Mouse (Mus musculus) C2C12 (cell line): ENCODE results near the gene Mtfr2. TPM values are rescaled to one million over a fixed set of nuclear protein-coding genes. Genes with fewer than 3 reads are reported as not detected.

Source experiments
- H3K27me3 ChIP-seq: one replicate; pipeline ENCODE4 v1.6.1; 2011; ENCODE audit not compliant: control insufficient read depth, insufficient read depth, insufficient read length
- H3K36me3 ChIP-seq: one replicate; pipeline ENCODE4 v1.6.1; 2011; ENCODE audit not compliant: control insufficient read depth, insufficient read depth
- H3K4me3 ChIP-seq: one replicate; pipeline ENCODE4 v1.5.1; 2011; ENCODE audit warnings: mild to moderate bottlenecking, control low read depth; ENCODE audit not compliant: poor library complexity, insufficient read depth, severe bottlenecking
- H3K79me2 ChIP-seq: one replicate; pipeline ENCODE4 v1.6.1; 2011; ENCODE audit not compliant: control insufficient read depth, insufficient read depth
- H3K79me3 ChIP-seq: one replicate; pipeline ENCODE4 v1.6.1; 2011; ENCODE audit warnings: low read depth, control low read depth
- H3ac ChIP-seq: one replicate; pipeline ENCODE3; 2011; ENCODE audit warnings: low read depth; ENCODE audit not compliant: control insufficient read depth, insufficient read length
- CEBPB ChIP-seq: IDR thresholded peaks from one replicate; pipeline ENCODE4 v1.6.1; 2011; ENCODE audit warnings: low read depth, mild to moderate bottlenecking, control low read depth, moderate library complexity
- CTCF ChIP-seq: IDR thresholded peaks from one replicate; pipeline ENCODE4 v1.5.1; 2011; ENCODE audit not compliant: control insufficient read depth, insufficient read depth, insufficient read length
- FOSL1 ChIP-seq: IDR thresholded peaks from one replicate; pipeline ENCODE4 v1.8.0; 2011; ENCODE audit warnings: mild to moderate bottlenecking, low read length; ENCODE audit not compliant: poor library complexity, insufficient read depth, severe bottlenecking
- MAX ChIP-seq: IDR thresholded peaks from one replicate; pipeline ENCODE4 v1.6.1; 2011; ENCODE audit warnings: mild to moderate bottlenecking, control low read depth
- MYOD1 ChIP-seq: IDR thresholded peaks from one replicate; pipeline ENCODE4 v1.6.1; 2011; ENCODE audit warnings: low read depth; ENCODE audit not compliant: control insufficient read depth, insufficient read length
- MYOG ChIP-seq: IDR thresholded peaks from one replicate; pipeline ENCODE4 v1.6.1; 2011; ENCODE audit not compliant: control insufficient read depth, insufficient read length; ENCODE audit errors: extremely low read depth
- USF1 ChIP-seq: IDR thresholded peaks from one replicate; pipeline ENCODE4 v1.6.1; 2011; ENCODE audit warnings: low read depth, mild to moderate bottlenecking, control low read depth, moderate library complexity
- polyA plus RNA-seq: library from polyadenylated mRNA; unstranded; fragments of >200 nt; fragmentation: generic; extraction: Trizol; gene quantifications from one replicate; pipeline ENCODE4 v1.2.1, GENCODE M21; 2012; ENCODE audit warnings: missing spikeins

Gene Mtfr2
- polyA plus RNA-seq, 1 experiment, result 6.1 TPM

DNA sequence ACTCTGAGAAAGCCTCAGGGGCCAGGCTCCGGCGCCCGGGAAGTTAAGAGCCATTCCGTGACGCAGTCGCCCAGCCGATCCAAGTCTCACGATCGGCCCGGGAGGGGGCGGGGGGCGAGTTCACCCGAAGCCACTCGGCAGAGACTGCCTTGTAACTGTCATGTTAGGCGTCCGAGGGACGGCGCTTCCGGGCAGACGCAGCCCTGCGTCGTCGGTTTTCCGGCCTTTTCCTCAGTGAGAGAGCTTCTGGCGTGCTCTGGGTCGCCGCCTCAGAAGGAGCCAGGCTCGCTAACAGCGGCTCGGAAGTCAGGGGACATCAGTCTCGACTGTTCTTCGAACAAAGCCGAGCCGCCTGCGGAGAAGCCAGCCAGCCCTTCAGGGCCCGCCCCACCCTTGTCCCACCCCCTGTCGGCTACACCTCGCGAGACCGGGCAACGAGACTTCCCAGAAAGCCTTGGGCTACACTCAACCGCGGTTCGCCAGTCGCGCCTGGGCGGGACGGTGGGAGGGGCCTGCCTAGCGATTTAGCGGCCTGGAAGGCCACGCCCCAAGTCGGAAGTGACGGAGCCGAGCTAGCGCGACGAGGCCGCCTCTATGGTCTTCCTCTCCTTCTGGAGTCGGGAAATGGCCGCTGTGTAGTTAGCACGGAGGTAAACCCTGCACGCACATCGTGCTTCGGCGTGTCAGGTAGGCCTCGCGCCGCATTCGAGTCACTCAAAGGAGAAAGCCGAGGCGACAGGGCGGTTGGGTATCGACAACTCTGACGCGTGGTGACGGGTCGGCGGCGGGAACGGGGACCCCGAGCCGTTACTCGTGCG lies 35.4 kb upstream of the Mtfr2 start, which contains the start of gene Bclaf1:
Gene Bclaf1, plus strand, starts transcription at position 552 of the 818 bp plus-strand sequence.
- Histone ChIP-seq H3K4me3 (peak within 1 kb of the TSS; percentile 97), H3K79me2 (peaks cover 49% of the 10 kb centered on the region), H3K27me3 (no peaks in the 10 kb centered on the region), H3K79me3 (peaks cover 43% of the 10 kb centered on the region), H3K36me3 (peaks cover 20% of the 10 kb centered on the region), H3ac (peak within 1 kb of the TSS; percentile 96)
- TF ChIP-seq CTCF, result no peak
- no peak for TF ChIP-seq USF1
- no peak for TF ChIP-seq CEBPB
- TF ChIP-seq MAX, result no peak
- no peak for TF ChIP-seq MYOG
- no peak for TF ChIP-seq FOSL1
- no peak for TF ChIP-seq MYOD1

DNA sequence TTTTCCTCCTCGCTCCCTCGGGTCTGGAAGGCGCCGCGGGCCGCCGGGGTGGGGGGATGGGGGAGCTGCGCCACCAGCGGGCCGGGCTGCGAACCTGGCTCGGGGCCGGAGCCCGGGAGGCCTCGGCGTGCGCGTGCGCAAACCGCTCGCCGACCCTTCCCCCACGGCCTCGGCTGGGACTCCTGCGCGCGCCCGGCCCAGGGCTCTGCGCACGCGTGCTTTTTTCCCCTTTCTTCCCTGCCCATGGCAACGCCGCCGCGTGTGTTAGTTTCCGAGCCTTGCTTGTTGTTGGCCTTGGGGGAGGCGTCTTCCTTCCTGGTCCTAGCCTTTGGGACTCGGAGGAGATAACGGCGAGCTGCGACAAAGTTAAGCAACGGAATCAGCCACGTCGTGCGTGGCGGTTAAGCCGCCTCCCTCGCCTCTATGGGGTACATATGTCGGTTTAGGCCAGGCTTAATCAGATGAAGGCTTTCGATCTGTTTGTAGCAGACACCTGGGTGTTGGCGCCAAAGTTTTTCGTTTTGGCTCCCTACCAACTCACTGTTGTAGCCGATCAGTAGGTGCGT lies 34.8 kb upstream of the Mtfr2 start:
- TF ChIP-seq FOSL1, result no peak
- TF ChIP-seq MAX, result peak; percentile 85
- no peak for TF ChIP-seq CTCF
- no peak for TF ChIP-seq MYOD1
- no peak for TF ChIP-seq CEBPB
- TF ChIP-seq MYOG, result no peak
- TF ChIP-seq USF1, result no peak
- Histone ChIP-seq H3K36me3 (peaks cover 26% of the 10 kb centered on the region), H3K79me2 (peaks cover 56% of the 10 kb centered on the region), H3K79me3 (peaks cover 50% of the 10 kb centered on the region), H3K27me3 (no peaks in the 10 kb centered on the region), H3ac (peak overlapping the region; percentile 96), H3K4me3 (peak overlapping the region; percentile 97)

- H3K27me3 ChIP-seq, result no peaks in the 10 kb centered on the region
- H3K36me3 ChIP-seq, result peaks cover 33% of the 10 kb centered on the region
- H3K79me3 ChIP-seq, result peaks cover 56% of the 10 kb centered on the region
- H3ac ChIP-seq, result no peak overlapping the region
- TF ChIP-seq MAX, result no peak
- TF ChIP-seq CTCF, result no peak
- no peak for TF ChIP-seq CEBPB
- no peak for TF ChIP-seq USF1
- TF ChIP-seq MYOG, result no peak
- no peak for TF ChIP-seq MYOD1
- no peak for TF ChIP-seq FOSL1
- H3K4me3 ChIP-seq, result peak overlapping the region; percentile 97
- peaks cover 62% of the 10 kb centered on the region for H3K79me2 ChIP-seq
Observed at GRCm38 (mm10) chr10:20313447-20313846, 34.1 kb upstream of the Mtfr2 start.

DNA sequence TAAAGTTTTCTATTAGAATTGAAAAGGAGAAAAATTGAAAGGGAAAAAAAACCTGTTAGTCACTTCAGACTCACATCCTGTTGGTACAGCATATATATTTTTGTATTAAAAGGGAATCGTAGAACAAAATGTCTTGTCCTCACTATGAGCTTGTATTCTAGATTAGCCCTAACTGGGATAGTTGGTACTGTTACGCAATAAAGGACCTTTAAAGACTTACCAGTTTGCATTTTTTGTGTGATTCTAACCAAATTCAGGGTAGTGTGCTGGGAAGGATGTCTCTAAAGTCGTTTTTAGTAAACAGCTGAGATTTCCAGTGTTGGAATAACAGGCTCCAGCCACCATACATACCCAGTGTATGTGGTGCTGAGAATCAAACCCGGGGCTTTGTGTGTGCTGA lies 33.6 kb upstream of the Mtfr2 start:
- Histone ChIP-seq H3K4me3 (peak overlapping the region; percentile 97), H3K27me3 (no peaks in the 10 kb centered on the region), H3K79me3 (peaks cover 61% of the 10 kb centered on the region), H3K36me3 (peaks cover 38% of the 10 kb centered on the region), H3K79me2 (peaks cover 67% of the 10 kb centered on the region), H3ac (no peak overlapping the region)
- TF ChIP-seq CTCF (no peak), CEBPB (peak; percentile 67), MAX (no peak)

- no peaks in the 10 kb centered on the region for H3K27me3 ChIP-seq
- no peak overlapping the region for H3ac ChIP-seq
- peaks cover 46% of the 10 kb centered on the region for H3K36me3 ChIP-seq
- H3K4me3 ChIP-seq, result no peak overlapping the region
- H3K79me3 ChIP-seq, result peaks cover 70% of the 10 kb centered on the region
- no peak for TF ChIP-seq CEBPB
- TF ChIP-seq USF1, result no peak
- TF ChIP-seq MAX, result no peak
- no peak for TF ChIP-seq MYOD1
- TF ChIP-seq MYOG, result no peak
- TF ChIP-seq CTCF, result no peak
- TF ChIP-seq FOSL1, result no peak
- peaks cover 76% of the 10 kb centered on the region for H3K79me2 ChIP-seq
Observed at GRCm38 (mm10) chr10:20314797-20315196, 32.8 kb upstream of the Mtfr2 start.

DNA sequence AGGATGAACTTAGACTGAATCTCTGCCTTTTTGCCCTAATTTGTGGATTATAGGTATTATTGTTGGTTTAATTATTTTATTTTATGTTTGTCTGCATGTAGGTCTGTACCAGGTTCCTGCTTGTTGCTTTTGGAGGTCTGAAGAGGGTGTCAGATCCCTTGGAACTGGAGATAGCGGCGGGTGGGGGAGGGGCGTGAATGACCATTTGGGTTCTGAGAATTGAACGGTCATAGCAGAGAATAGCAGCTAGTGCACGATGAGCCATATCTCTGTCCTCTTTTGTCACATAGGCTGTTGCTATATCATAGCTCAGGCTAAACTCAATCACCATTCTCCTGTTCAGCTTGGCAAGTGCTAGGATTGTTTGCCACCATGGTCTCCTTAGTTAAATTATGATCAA lies 30.1 kb upstream of the Mtfr2 start:
- Histone ChIP-seq H3ac (no peak overlapping the region), H3K4me3 (no peak overlapping the region), H3K79me3 (peaks cover 94% of the 10 kb centered on the region), H3K27me3 (no peaks in the 10 kb centered on the region), H3K79me2 (peaks cover 100% of the 10 kb centered on the region), H3K36me3 (peaks cover 69% of the 10 kb centered on the region)
- TF ChIP-seq FOSL1, result no peak
- TF ChIP-seq MAX, result no peak
- TF ChIP-seq CTCF, result no peak
- no peak for TF ChIP-seq CEBPB
- TF ChIP-seq USF1, result no peak
- no peak for TF ChIP-seq MYOG
